Mouse (Mus musculus) liver (tissue): ENCODE data around the gene Ppp1r9a.
A peak's percentile ranks its signal among the peaks of the same experiment; 100 is the strongest.

Experiments used
- DNase-seq: peaks from one replicate; pipeline ENCODE4 v3.0.0-alpha.2; 2020; ENCODE audit warnings: mixed read lengths

Ppp1r9a gene

DNA sequence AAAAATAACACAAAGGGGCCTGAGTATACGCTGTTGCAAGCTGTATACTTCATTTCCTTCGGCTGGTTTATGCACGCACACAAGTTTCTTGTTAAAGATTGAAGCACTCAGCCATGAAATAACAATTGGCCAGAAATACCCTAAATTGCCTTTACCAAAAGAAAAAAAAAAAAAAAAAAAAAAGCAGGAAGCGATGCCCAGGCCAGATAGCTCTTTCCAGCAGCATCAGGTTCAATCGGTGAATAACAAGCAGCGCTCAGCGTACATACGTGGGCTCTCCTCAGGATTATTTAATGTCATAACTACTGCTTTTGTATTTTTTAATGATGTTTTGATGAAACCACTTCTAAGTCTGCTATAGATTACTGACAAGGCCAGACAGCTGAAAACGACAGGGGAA lies 262.1 kb downstream of the Ppp1r9a start:
- DNase-seq: no peak

DNA sequence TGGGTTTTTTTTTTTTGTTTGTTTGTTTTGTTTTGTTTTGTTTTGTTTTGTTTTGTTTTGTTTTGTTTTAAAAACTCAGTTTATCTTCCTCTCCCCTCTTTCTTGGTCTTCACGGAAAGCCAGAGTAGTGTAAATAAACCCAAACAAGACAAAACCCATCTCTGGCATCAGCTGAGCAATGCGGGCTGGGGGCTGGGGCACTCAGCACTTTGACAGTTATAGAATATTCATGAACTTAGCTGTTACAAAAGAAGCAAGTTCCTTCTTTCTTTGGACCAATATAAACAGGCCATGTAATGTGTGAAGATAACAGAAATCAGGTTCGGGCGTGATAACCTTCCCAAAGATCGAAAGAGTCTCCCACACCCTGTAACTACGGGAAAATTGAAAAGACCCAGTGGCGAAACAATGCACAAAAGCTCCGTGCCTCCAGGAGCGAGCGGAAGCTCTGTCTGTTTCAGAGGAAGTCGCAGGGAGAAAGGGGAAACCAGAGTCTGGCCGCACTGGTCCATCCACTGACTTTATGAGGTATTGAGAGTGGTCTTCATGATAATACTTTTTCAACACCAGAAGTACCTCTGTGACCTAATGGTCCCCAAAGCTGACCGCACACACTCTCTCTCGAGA lies 264.4 kb downstream of the Ppp1r9a start:
- no peak for DNase-seq

DNA sequence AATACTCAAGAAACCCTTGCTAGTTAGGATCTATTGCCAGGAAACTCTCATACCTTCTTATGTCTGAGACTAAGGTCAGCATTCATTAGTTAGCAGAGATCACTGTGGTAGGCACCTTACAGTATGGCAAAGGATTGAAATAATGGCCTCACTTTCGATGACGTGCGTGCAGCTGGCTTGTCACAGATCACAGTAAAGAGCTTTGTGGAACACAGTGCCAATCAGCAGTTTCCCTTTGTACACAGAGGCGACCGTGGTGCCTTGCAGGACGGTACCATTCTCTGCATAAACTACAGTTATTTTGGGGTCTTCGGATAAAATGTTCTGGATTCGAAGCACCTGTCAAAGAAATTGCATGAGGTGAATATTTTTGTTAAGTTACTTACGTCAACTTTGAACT lies 265.4 kb downstream of the Ppp1r9a start:
- no peak for DNase-seq

DNA sequence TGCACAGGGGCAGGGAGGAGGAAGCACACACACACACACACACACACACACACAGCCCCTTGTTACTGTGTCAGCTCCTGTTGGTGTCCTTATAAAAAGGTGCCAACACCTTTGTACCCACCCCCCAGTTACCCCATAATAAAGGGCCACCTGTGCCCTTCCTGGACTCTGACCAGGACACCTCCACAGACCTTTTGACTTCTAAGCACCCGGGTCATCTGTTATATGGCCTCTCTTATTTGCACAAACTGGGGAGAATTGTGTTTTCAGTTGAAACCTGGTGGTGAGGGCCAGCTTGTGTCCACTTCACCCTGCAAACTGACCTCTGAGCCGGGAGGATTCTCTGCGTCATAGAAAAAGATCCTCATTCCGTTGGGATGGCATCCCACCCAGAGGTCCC lies 268.7 kb downstream of the Ppp1r9a start:
- no peak for DNase-seq

DNA sequence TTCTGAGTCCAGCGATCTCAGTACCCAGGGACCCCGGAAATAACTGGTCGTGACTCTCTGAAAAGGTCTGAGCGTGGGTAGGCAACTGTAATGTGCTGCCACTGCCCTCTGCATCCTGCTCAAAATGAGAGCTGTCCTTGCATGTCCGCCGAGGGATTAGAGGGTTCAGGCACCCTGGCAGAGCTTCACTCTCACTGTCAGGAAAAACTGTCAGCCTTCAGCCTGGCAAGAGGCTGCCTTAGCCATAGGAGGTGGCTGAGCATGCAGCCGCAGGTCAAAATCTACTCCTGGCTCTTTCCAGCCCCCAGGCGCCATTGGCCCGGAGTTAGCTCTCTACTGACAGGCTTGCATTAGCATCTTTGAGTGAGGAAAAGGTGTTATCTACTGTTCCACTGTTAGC lies 269.9 kb downstream of the Ppp1r9a start:
- no peak for DNase-seq

DNA sequence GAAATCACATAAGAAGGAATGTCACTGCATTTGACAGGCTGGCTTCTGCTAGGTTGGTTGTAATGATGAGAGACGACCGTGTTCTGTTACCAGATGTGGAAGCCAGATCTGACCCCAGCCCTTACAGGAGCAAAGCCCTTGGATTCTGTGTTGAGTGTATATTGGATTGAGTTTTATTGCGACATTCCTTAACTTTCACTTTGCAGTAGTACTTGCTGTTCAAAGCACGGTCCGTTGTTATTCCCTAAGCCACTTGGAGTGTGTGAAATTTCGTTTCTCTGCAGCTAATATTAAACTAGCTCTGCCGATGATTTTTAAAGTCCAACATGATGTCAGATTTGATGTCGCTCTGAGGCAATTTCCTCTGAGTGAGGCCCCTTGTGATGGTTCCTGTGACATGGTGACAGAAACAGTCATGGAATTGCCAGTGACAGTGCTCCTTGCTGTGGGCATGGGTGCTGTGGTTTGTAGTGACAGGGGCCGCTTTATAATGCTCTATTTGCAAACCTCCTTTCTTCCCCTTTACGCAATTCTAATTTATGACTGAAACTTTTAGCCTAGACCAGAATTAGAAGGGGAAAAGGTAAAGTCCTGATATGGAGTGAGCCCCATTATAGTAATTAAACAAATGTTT lies 271.6 kb downstream of the Ppp1r9a start:
- DNase-seq: no peak

DNA sequence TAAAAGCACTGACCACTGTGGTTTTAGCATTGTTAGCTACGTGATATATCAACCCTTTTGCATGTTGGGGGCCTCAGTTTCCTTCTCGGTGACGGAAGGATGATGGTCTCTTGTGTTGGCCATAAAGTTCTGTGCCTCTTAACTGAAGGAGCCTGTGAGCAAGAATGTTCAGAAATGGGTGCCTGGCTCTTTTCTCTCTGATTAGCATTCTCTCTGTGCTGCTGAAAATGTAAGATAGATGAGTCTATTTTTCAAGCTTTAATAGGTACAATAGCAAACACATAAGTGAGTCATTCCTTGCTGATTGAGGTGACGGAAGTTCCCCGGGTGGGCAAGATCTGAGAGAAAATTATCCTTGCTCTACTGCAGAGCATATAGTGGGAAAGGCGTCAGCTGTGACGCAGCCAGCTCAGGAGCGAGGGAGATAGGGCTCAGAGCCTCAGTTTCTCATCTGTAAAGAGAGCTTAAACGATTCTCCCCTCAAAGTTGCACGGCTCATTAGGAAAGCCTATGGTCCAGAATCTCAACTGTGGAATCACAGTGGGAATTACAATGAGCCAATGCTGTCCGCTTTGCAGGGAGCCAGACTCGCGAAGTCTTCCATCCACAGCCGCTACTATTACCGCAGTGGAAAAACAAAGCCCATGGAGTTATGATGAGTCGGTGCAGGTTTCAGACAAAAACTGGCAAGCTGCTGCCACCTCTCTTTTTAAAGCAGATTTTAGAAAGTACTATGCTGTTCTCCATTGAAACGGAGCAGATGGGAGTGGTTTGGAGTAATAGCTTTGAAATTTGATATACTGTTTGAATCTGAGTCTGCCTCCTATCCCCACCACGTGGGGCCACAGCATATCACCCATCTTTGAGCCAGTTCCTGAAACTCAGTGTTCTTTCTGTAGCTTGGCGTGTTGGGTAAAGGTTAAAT lies 275.5 kb downstream of the Ppp1r9a start:
- DNase-seq: no peak

DNA sequence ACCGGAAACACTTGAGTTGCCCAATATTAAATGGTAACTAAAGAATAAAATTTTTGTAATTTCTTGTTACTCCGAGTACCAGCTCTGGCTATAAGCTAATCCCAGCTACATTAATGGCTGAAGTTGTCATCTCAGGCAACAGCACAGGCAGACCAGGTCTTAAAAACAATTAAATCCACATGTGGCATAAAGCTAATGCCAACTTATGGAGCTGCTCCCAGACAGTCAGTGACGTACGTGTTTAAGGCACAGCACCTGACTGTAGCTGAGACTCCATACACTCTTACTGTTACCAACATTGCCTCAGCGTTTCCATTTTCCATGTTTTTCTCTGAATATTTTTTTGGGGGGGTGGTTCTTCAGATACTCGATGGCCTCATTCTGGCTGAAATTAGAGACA lies 276.5 kb downstream of the Ppp1r9a start:
- no peak for DNase-seq

DNA sequence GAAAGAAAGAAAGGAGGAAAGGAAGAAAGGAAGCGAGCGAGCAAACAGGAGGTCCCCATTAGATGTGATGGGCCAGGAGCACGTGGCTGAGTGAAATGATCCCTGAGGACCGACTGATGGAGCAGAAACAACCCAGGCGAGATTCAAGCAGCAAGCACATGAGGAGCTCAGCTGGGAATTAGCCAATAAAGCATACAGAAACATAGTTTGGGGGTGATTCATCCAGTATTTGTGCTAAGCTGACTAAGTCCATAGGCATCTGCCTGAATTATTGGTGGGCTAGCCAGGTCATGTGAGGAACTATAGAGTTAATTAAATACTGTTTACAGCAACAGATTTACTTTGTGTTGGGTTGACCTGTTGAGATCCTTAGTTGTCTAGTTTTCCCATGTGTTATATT lies 277.9 kb downstream of the Ppp1r9a start:
- DNase-seq: no peak

DNA sequence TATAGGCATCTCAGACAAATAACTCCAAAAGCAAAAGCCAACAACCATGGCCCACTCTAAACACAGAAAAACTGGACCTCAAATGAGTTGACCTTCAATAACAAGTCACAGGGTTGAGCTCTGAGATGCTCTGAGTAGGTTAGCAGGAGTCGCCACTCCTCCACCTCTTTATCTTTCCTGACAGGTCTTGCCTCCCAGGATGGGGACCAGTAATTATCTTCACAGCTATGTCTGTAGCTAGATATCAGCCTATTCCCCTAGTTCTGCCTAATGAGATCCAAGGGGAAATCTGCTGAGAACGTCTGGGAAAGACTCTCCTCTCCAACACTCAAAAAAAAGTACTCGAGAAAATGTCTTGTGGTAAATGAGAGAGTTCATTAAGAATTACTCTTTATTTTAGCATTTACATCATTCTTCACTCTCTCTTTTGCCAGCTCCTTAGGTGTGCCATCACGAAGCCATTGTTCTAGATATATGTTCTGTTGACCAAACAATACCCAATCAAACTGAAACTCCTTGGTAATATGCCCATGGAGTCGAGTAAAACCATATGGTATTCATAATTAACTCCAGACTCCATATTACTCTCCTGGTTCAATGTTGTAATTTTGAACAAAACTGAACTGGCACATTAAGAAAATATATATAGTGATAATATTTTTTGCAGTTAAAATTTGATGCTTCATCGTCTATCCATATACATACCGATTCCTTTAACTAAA lies 283.7 kb downstream of the Ppp1r9a start:
- peak; percentile 66 for DNase-seq

DNA sequence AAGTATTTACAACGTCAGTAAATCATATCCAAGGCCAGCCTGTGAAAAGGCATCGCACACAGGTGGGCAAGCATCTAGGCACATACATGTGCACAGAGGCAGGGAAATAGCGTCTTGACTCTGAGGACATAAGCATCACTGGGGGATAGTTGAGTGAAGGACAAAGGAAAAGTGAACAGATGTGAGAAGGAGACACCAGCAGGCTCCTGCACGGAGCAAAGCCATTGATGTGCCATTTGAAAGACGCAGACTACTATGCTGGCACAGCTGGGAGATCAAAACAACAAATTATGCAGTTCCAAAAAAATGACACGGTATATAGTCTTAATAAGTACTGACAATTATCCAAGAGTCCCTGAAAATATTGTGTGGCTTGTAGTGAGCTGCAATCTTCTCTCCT lies 284.9 kb downstream of the Ppp1r9a start:
- no peak for DNase-seq

DNA sequence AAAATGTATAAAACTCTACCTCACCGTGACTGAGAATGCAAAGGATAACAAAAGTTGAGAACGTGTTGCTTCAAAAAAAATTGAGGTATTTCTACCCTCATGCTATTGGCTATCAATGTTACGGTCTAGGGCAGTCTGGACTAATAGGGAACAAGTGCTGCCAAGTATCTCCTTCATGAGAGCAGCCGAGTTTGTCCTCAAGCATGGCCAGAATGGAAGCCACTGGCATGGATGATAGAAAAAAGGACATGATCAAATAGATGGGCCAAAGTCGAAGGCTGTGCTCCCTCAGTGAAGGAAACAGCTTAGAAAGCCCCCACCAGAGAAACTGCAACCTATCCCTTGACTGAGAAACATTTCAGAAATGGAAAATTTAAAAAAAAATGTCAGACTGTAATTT lies 285.3 kb downstream of the Ppp1r9a start:
- DNase-seq: no peak

DNA sequence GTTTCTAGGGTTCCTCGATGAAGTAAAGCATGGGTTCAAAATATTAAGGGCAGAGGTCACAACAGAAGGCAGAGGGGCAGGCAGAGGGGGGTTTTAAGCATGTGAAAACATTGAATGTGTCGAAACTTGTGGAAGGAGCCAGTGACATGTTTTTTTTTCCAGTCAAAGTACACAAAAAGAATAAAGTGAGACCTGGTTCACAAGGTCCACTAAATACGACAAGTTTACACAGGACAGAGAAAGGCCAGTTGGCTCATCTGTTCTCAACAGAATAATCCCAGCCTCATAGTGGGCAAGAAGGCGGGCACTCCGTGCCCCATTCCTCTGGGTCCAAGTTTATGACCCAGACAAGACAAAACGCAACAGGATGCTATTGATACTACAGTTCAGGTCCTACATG lies 286.2 kb downstream of the Ppp1r9a start:
- no peak for DNase-seq

DNA sequence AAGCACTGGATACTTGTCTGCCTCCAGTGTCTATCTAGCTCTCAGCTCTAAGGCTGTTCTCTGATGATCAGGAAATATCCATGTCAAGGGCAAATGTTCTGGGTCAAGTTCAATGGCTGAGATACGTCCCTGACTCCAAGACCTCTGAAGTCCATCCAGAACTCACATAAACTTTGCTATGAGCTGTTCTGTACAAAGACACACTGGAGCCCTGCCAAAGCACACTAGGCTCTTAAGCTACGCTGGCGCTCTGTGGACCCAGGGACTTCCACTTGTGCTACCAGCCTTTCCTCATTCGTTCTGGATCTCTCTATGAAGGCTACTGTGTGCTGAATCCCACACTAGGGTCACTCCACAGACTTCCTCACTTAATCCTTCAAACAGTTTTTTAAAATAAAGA lies 286.8 kb downstream of the Ppp1r9a start:
- DNase-seq: no peak

DNA sequence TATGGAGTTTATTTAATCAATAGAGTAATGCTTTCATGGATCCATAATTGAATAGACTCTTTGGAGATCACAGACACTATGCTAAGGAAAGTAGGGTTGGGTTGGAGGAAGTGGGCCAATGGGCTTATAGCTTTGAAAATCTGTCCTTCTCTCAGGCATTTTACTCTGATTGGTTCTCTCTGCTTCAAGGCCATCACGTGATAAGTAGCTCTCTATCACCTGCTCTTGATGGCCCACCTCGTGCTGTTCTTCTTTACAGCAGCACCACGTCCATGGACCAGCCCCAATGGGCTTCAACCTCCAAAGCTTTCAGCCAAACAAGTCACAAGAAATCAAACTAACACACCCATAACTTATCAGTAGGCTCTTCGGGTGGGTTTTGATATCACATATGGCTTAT lies 288.0 kb downstream of the Ppp1r9a start:
- no peak for DNase-seq

DNA sequence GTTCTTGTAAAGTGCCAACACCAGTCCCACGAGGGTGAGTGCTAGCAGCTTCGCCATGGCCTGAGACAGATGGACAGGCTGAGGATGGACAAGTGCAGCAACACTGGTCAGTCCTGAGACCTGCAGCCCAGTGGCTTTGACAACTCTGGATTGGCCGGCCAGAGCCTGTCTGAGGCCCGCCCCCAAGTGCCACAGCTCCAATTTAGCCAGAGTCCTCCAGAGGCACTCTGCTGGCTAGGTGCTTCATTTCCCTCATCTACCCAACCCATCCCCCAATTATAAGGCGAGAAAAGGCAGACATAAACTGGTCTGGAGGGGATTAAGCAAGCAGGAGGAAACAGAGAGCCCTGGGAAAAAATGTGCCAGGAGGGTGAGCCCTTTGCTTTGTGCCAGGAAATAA lies 291.0 kb downstream of the Ppp1r9a start, which contains the start of gene Pon1:
TSS of gene Pon1 (minus strand) at position 254 of the 400 bp plus-strand sequence.
- no peak for DNase-seq

DNA sequence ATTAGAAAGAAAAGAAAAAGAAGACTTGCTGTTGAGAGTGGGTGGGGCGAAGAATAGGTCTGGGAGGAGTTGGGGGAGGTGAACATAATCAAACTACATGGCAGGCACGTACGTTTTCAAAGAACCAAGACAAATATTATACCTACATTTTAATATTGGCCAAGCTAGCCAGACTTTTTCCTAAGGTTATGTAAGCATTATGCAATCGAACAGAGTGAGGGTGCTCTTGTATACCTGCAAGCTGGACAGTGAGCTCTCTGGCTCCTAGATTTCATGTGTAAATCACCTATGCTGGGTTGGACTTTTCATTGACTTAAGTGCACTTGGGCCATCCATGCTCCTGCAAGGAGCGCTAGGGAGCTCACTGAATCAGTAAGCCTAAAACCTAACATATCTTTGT lies 295.9 kb downstream of the Ppp1r9a start:
- no peak for DNase-seq

DNA sequence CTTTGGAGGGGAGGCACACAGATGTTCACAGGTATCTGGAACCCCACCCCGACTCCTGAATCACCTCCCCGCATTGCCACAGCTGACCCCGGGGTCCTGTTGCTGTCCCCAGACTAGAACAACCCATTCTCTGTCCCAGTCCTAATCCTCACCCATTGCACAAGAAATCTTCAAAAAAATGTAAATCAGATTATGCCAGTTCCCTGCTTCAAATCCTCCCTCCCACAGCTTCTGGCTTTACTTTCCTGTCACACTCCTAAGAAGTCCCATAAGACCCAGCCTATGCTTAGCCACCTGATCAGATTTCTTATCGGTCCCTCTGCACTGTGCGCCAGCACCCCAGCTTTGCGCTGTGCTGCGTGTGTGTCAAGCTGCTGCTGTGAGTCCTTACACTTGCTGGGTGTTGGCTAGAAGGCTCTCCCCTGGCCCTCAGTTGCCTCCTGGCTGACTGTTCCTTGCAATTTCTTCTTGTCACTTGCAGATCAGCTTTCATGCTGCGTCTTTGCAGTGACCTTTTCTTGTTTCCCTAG lies 296.7 kb downstream of the Ppp1r9a start:
- DNase-seq: no peak

DNA sequence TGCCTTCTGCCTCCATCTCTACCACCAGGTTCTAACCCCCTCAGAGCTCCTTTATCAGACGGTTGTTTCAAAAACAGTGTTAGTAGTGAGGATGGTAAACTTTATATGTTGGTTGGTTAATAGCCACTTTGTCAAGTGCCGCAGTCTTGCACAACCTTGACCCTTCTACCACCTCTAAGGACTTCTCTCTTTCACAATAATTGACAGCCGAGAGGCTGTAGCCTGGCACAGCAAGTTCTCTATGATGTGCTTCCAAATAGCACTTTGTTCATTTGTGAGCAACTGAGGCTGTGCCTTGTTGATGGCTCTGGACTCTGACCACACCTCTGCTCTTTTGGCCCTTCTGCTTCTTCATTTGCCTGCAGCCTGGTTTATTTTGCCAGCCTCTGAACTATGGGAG lies 297.2 kb downstream of the Ppp1r9a start:
- DNase-seq: no peak

DNA sequence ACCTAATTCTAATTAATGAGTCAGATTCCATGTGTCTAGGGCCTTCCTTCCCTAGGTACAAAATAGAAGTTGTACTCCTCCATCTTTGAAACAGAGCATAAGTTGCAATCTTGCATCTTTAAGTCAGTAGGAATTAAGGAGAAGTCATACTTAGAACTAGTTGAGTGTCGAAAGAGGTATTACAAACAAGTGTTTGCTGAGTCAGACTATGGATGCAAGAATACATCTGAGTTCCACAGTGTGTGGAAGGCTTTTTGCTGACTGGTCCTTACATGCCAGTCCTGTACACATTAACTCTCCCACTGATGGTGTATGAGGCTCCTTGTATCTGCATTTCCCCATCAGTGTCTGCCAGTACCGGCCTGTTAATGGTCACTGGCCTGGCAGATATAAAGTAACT lies 305.1 kb downstream of the Ppp1r9a start:
- DNase-seq: no peak
